Comparison of ENCODE assay signal across 10 mouse cellular contexts in genomic region chr17:65049860-65050482, GRCm38 (mm10).
DNase-seq lines count a peak whose midpoint lies in the region; ATAC-seq lines count a peak whose summit lies in the region.
"Had no signal": no experiment of that assay in that cellular context is flagged by ENCODE, and none has a peak within 500 bp of the region (broad histone marks: within the 10 kb centered on the region; RNA-seq: fewer than 3 reads in every experiment).

No protein-coding gene starts in this region.

- WGBS in heart, embryonic 10.5 days, result 71% methylated on average over 7 of the region's 7 CpGs
- WGBS in midbrain, embryonic 13.5 days, result 31% methylated on average over 7 of the region's 7 CpGs
- WGBS in midbrain, embryonic 11.5 days, result 51% methylated on average over 7 of the region's 7 CpGs

- no peaks in the 10 kb centered on the region for H3K27me3 ChIP-seq in heart, embryonic 10.5 days (ENCODE audit: insufficient read depth, poor library complexity, severe bottlenecking)
- no peaks in the 10 kb centered on the region for H3K27me3 ChIP-seq in midbrain, embryonic 13.5 days
- H3K27me3 ChIP-seq in midbrain, embryonic 11.5 days (ENCODE audit: control insufficient read depth, insufficient read depth, low read length), result no peaks in the 10 kb centered on the region
- H3K27me3 ChIP-seq: intestine, embryonic 15.5 days; liver, embryonic 15.5 days had no signal

- peak; percentile 92 for DNase-seq in heart, adult 11 months
- no peak for DNase-seq in heart, embryonic 10.5 days (ENCODE audit: low spot score)
- no peak for DNase-seq in midbrain, embryonic 11.5 days (ENCODE audit: low spot score, missing footprints)
- peak; percentile 17 to 33 for DNase-seq in cerebellum, postnatal 14 days
- peak; percentile 42 for DNase-seq in retina, postnatal 1 day
- DNase-seq: spleen, adult 18-20 months had no signal

- ATAC-seq in midbrain, embryonic 13.5 days, result peak; percentile 56; the same call in 1 of the 2 replicates
- ATAC-seq in midbrain, embryonic 11.5 days (ENCODE audit: low FRiP score), result no peak
- no peak for ATAC-seq in monocyte, adult 5-6 weeks (replicated peaks; ENCODE audit: insufficient number of reproducible peaks, low FRiP score, low TSS enrichment, poor library complexity, severe bottlenecking)
- ATAC-seq: intestine, embryonic 15.5 days had no signal

- no peaks in the 10 kb centered on the region for H3K9me3 ChIP-seq in heart, embryonic 10.5 days
- no peaks in the 10 kb centered on the region for H3K9me3 ChIP-seq in midbrain, embryonic 13.5 days
- no peaks in the 10 kb centered on the region for H3K9me3 ChIP-seq in midbrain, embryonic 11.5 days (ENCODE audit: control insufficient read depth, low read length)
- H3K9me3 ChIP-seq: intestine, embryonic 15.5 days; liver, embryonic 15.5 days had no signal

- H3K4me1 ChIP-seq in heart, embryonic 10.5 days, result no peaks in the 10 kb centered on the region
- H3K4me1 ChIP-seq in midbrain, embryonic 13.5 days (replicated peaks), result peaks cover 7% of the 10 kb centered on the region; the same call in 1 of the 2 replicates
- no peaks in the 10 kb centered on the region for H3K4me1 ChIP-seq in midbrain, embryonic 11.5 days (ENCODE audit: control insufficient read depth, insufficient read depth, low read length)
- H3K4me1 ChIP-seq: intestine, embryonic 15.5 days; liver, embryonic 15.5 days had no signal

- no peak overlapping the region for H3K9ac ChIP-seq in midbrain, embryonic 13.5 days (replicated peaks)
- no peak overlapping the region for H3K9ac ChIP-seq in midbrain, embryonic 11.5 days (ENCODE audit: low read length)
- H3K9ac ChIP-seq: intestine, embryonic 15.5 days; liver, embryonic 15.5 days had no signal

- H3K4me2 ChIP-seq in midbrain, embryonic 13.5 days (replicated peaks), result no peak overlapping the region
- no peak overlapping the region for H3K4me2 ChIP-seq in midbrain, embryonic 11.5 days
- H3K4me2 ChIP-seq: intestine, embryonic 15.5 days; liver, embryonic 15.5 days had no signal

- no peaks in the 10 kb centered on the region for H3K36me3 ChIP-seq in heart, embryonic 10.5 days
- H3K36me3 ChIP-seq in midbrain, embryonic 13.5 days, result no peaks in the 10 kb centered on the region
- no peaks in the 10 kb centered on the region for H3K36me3 ChIP-seq in midbrain, embryonic 11.5 days (ENCODE audit: control insufficient read depth, insufficient read depth, low read length)
- H3K36me3 ChIP-seq: intestine, embryonic 15.5 days; liver, embryonic 15.5 days had no signal

- H3K4me3 ChIP-seq in heart, embryonic 10.5 days, result no peak overlapping the region
- H3K4me3 ChIP-seq in midbrain, embryonic 13.5 days (replicated peaks), result no peak overlapping the region
- H3K4me3 ChIP-seq in midbrain, embryonic 11.5 days (ENCODE audit: low read depth, low read length), result no peak overlapping the region
- H3K4me3 ChIP-seq: intestine, embryonic 15.5 days; liver, embryonic 15.5 days had no signal

- no peak overlapping the region for H3K27ac ChIP-seq in heart, embryonic 10.5 days
- H3K27ac ChIP-seq in midbrain, embryonic 13.5 days, result no peak overlapping the region
- no peak overlapping the region for H3K27ac ChIP-seq in midbrain, embryonic 11.5 days (ENCODE audit: low read depth, low read length)
- H3K27ac ChIP-seq: intestine, embryonic 15.5 days; liver, embryonic 15.5 days had no signal

Comparison
In these comparisons a context has a peak if more than half of its experiments do, and no peak if none do; other contexts are left out.
1. DNase-seq: peak in heart, adult 11 months (single experiment), cerebellum, postnatal 14 days (2 of 2) and retina, postnatal 1 day (single experiment); none in heart, embryonic 10.5 days (single experiment) and midbrain, embryonic 11.5 days (single experiment).